Mouse (Mus musculus) activated CD4-positive, CD25-positive, alpha-beta regulatory T cell (primary cell): ENCODE data around the gene Gabrb3. TPM values are rescaled to one million over a fixed set of nuclear protein-coding genes. Genes with fewer than 3 reads are reported as not detected.

Experiments
- polyA plus RNA-seq, 2 experiments: library from polyadenylated mRNA; unstranded; fragments of 100-300 nt; shearing (Covaris generic); gene quantifications; one replicate each; pipeline ENCODE4 v1.2.1; 2017

The Gabrb3 gene
- under 1 TPM in 1 of 2 experiments, not detected in 1; 0.07 TPM for polyA plus RNA-seq

DNA sequence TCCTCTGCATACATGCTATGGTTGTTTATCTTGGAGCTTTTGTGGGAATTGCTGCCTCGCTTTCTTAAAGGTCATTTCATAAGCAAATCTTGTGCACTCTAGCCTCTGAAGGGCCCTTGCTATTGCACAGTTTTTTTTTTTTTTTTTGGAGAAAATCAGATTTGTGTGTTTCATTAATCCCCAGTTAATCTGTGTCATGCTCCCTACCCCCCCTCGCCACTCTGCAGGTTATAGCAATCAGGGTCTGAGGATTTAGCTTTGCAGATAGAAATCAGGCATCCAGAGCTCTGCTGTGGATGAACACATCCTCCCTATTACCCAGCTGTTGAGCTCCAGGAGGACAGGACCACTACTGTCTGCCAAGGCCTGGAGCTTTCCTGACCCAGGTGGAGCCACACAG lies at the start of gene Gabrb3:
TSS of gene Gabrb3 (plus strand) at position 301 of the 400 bp plus-strand sequence.

GRCm38 (mm10) chr7:57386517-57387340 lies 32.8 kb upstream of the Gabrb3 start, which contains the start of gene Gabrg3:
Gabrg3 (minus strand) TSS chr7:57387188.

DNA sequence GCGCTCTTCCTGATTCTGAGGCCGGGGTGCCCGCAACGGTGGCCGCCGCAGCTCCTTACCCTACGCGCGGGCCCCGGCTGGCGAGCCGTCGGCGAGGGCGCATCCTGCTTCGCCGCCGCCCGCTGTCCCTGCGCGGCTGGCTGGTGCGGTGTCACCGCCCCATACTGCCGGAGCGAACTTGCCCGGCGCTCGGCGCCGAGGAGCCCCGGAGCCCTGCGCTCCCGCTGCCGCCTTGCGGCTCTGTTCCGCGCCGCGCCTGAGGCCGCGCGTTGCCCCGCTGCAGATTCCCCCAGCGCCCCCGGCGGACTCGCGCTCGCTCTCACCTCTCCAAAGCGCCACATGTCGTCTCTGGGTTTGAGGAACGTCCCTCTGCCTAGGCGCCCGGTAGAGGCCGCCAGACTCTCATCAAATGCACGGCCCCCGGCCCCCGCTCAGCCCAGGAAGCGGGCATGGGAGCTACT lies 90.2 kb downstream of the Gabrb3 start, which contains the start of gene Gabra5:
TSS of gene Gabra5 (minus strand) at position 379 of the 461 bp plus-strand sequence.

Other genes starting within 250 kb of the Gabrb3 start
- gene Gabrg3, start 32.5 kb upstream of the Gabrb3 start, polyA plus RNA-seq, result under 1 TPM; 0.07 to 0.68 TPM
- not detected for gene Gabra5, start 90.4 kb downstream of the Gabrb3 start, polyA plus RNA-seq